Mouse (Mus musculus): ENCODE data around the gene Bcl11a. TPM values are rescaled to one million over a fixed set of nuclear protein-coding genes. Genes with fewer than 3 reads are reported as not detected.

Bcl11a gene
- polyA plus RNA-seq, 1 experiment from 2014 or later, result 25.2 TPM

GRCm38 (mm10) chr11:24100449-24101070, 22.7 kb downstream of the Bcl11a start:
- H3K27ac ChIP-seq (replicated peaks), result peak overlapping the region; percentile 80
- peak; percentile 74 for ATAC-seq (ENCODE audit: insufficient read depth)
- peaks cover 72% of the 10 kb centered on the region for H3K4me1 ChIP-seq (replicated peaks)
- no peaks in the 10 kb centered on the region for H3K27me3 ChIP-seq
- WGBS (ENCODE audit: insufficient replicate concordance), result 19% methylated on average over 4 of the region's 4 CpGs
- peaks cover 15% of the 10 kb centered on the region; the same call in 1 of the 2 replicates for H3K36me3 ChIP-seq (replicated peaks)
- H3K9me3 ChIP-seq (replicated peaks), result no peaks in the 10 kb centered on the region
- H3K4me3 ChIP-seq (replicated peaks), result no peak overlapping the region
- H3K9ac ChIP-seq, result peak overlapping the region; percentile 39
- H3K4me2 ChIP-seq, result peak overlapping the region; percentile 52

GRCm38 (mm10) chr11:24101625-24102024, 23.8 kb downstream of the Bcl11a start:
- Histone ChIP-seq H3K9ac (peak overlapping the region; percentile 39; the same call in 1 of the 2 replicates), H3K4me1 (replicated peaks) (peaks cover 69% of the 10 kb centered on the region), H3K36me3 (replicated peaks) (peaks cover 12% of the 10 kb centered on the region; the same call in 1 of the 2 replicates), H3K27me3 (no peaks in the 10 kb centered on the region), H3K4me3 (replicated peaks) (no peak overlapping the region), H3K9me3 (replicated peaks) (no peaks in the 10 kb centered on the region), H3K4me2 (peak overlapping the region; percentile 52), H3K27ac (replicated peaks) (peak overlapping the region; percentile 80)
- WGBS (ENCODE audit: insufficient replicate concordance), result 28% methylated on average over 3 of the region's 3 CpGs
- peak; percentile 69 for ATAC-seq (ENCODE audit: insufficient read depth)

- Histone ChIP-seq H3K9me3 (replicated peaks) (no peaks in the 10 kb centered on the region), H3K27ac (replicated peaks) (peak overlapping the region; percentile 80), H3K4me2 (no peak overlapping the region), H3K4me3 (replicated peaks) (no peak overlapping the region), H3K36me3 (replicated peaks) (peaks cover 9% of the 10 kb centered on the region; the same call in 1 of the 2 replicates), H3K4me1 (replicated peaks) (peaks cover 63% of the 10 kb centered on the region), H3K9ac (no peak overlapping the region), H3K27me3 (no peaks in the 10 kb centered on the region)
- no peak for ATAC-seq (ENCODE audit: insufficient read depth)
- 29% methylated on average over 2 of the region's 2 CpGs for WGBS (ENCODE audit: insufficient replicate concordance)
These were observed 24.5 kb downstream of the Bcl11a start for GRCm38 (mm10) chr11:24102372-24102771.

- WGBS (ENCODE audit: insufficient replicate concordance), result 71% methylated on average over 6 of the region's 6 CpGs
- H3K36me3 ChIP-seq (replicated peaks), result peaks cover 9% of the 10 kb centered on the region; the same call in 1 of the 2 replicates
- H3K4me1 ChIP-seq (replicated peaks), result peaks cover 61% of the 10 kb centered on the region
- no peak for ATAC-seq (ENCODE audit: insufficient read depth)
- H3K27ac ChIP-seq (replicated peaks), result peak overlapping the region; percentile 9; the same call in 1 of the 2 replicates
- no peak overlapping the region for H3K9ac ChIP-seq
- no peak overlapping the region for H3K4me2 ChIP-seq
- no peaks in the 10 kb centered on the region for H3K27me3 ChIP-seq
- H3K9me3 ChIP-seq (replicated peaks), result no peaks in the 10 kb centered on the region
- no peak overlapping the region for H3K4me3 ChIP-seq (replicated peaks)
These were observed 25.4 kb downstream of the Bcl11a start for GRCm38 (mm10) chr11:24103128-24103742.

GRCm38 (mm10) chr11:24107414-24107813, 29.6 kb downstream of the Bcl11a start:
- no peak overlapping the region for H3K9ac ChIP-seq
- H3K4me3 ChIP-seq (replicated peaks), result no peak overlapping the region
- 71% methylated on average over 5 of the region's 5 CpGs for WGBS (ENCODE audit: insufficient replicate concordance)
- H3K4me1 ChIP-seq (replicated peaks), result peaks cover 50% of the 10 kb centered on the region
- H3K9me3 ChIP-seq (replicated peaks), result no peaks in the 10 kb centered on the region
- peaks cover 8% of the 10 kb centered on the region; the same call in 1 of the 2 replicates for H3K36me3 ChIP-seq (replicated peaks)
- H3K27me3 ChIP-seq, result no peaks in the 10 kb centered on the region
- no peak for ATAC-seq (ENCODE audit: insufficient read depth)
- no peak overlapping the region; the same call in 1 of the 2 replicates for H3K27ac ChIP-seq (replicated peaks)
- H3K4me2 ChIP-seq, result no peak overlapping the region

GRCm38 (mm10) chr11:24108974-24109373, 31.1 kb downstream of the Bcl11a start:
- Histone ChIP-seq H3K27me3 (no peaks in the 10 kb centered on the region), H3K9ac (no peak overlapping the region), H3K4me2 (no peak overlapping the region), H3K9me3 (replicated peaks) (no peaks in the 10 kb centered on the region), H3K4me1 (replicated peaks) (peaks cover 51% of the 10 kb centered on the region), H3K4me3 (replicated peaks) (no peak overlapping the region), H3K36me3 (replicated peaks) (peaks cover 14% of the 10 kb centered on the region; the same call in 1 of the 2 replicates), H3K27ac (replicated peaks) (no peak overlapping the region)
- 58% methylated on average over 3 of the region's 3 CpGs for WGBS (ENCODE audit: insufficient replicate concordance)
- ATAC-seq (ENCODE audit: insufficient read depth), result no peak

GRCm38 (mm10) chr11:24109388-24109787, 31.5 kb downstream of the Bcl11a start:
- no peaks in the 10 kb centered on the region for H3K9me3 ChIP-seq (replicated peaks)
- 30% methylated on average over 3 of the region's 3 CpGs for WGBS (ENCODE audit: insufficient replicate concordance)
- no peak overlapping the region for H3K27ac ChIP-seq (replicated peaks)
- H3K36me3 ChIP-seq (replicated peaks), result peaks cover 18% of the 10 kb centered on the region; the same call in 1 of the 2 replicates
- no peak for ATAC-seq (ENCODE audit: insufficient read depth)
- peaks cover 55% of the 10 kb centered on the region for H3K4me1 ChIP-seq (replicated peaks)
- H3K9ac ChIP-seq, result no peak overlapping the region
- no peak overlapping the region for H3K4me3 ChIP-seq (replicated peaks)
- no peaks in the 10 kb centered on the region for H3K27me3 ChIP-seq
- no peak overlapping the region for H3K4me2 ChIP-seq

- peaks cover 24% of the 10 kb centered on the region; the same call in 1 of the 2 replicates for H3K36me3 ChIP-seq (replicated peaks)
- H3K27ac ChIP-seq (replicated peaks), result no peak overlapping the region
- 70% methylated on average over 2 of the region's 2 CpGs for WGBS (ENCODE audit: insufficient replicate concordance)
These were observed 32.3 kb downstream of the Bcl11a start for GRCm38 (mm10) chr11:24110113-24110512.

GRCm38 (mm10) chr11:24111720-24112119, 33.9 kb downstream of the Bcl11a start:
- Histone ChIP-seq H3K9me3 (replicated peaks) (no peaks in the 10 kb centered on the region), H3K27ac (replicated peaks) (no peak overlapping the region), H3K4me2 (no peak overlapping the region), H3K27me3 (no peaks in the 10 kb centered on the region), H3K4me1 (replicated peaks) (peaks cover 71% of the 10 kb centered on the region), H3K9ac (no peak overlapping the region), H3K4me3 (replicated peaks) (no peak overlapping the region), H3K36me3 (replicated peaks) (peaks cover 26% of the 10 kb centered on the region)
- no peak for ATAC-seq (ENCODE audit: insufficient read depth)
- 44% methylated on average over 6 of the region's 6 CpGs for WGBS (ENCODE audit: insufficient replicate concordance)

More at GRCm38 (mm10) chr11:24110113-24110512, 32.3 kb downstream of the Bcl11a start:
- no peak overlapping the region for H3K4me2 ChIP-seq
- peaks cover 62% of the 10 kb centered on the region for H3K4me1 ChIP-seq (replicated peaks)
- H3K27me3 ChIP-seq, result no peaks in the 10 kb centered on the region
- H3K9ac ChIP-seq, result no peak overlapping the region
- no peak for ATAC-seq (ENCODE audit: insufficient read depth)
- H3K4me3 ChIP-seq (replicated peaks), result no peak overlapping the region
- H3K9me3 ChIP-seq (replicated peaks), result no peaks in the 10 kb centered on the region

GRCm38 (mm10) chr11:24115017-24115752, 37.3 kb downstream of the Bcl11a start:
- H3K27ac ChIP-seq (replicated peaks), result peak overlapping the region; percentile 48
- 54% methylated on average over 12 of the region's 12 CpGs for WGBS (ENCODE audit: insufficient replicate concordance)
- H3K36me3 ChIP-seq (replicated peaks), result peaks cover 55% of the 10 kb centered on the region

GRCm38 (mm10) chr11:24116041-24116440, 38.2 kb downstream of the Bcl11a start:
- no peak overlapping the region; the same call in 1 of the 2 replicates for H3K27ac ChIP-seq (replicated peaks)
- H3K9me3 ChIP-seq (replicated peaks), result no peaks in the 10 kb centered on the region
- H3K27me3 ChIP-seq, result no peaks in the 10 kb centered on the region
- peaks cover 86% of the 10 kb centered on the region for H3K4me1 ChIP-seq (replicated peaks)
- peaks cover 57% of the 10 kb centered on the region for H3K36me3 ChIP-seq (replicated peaks)
- H3K4me3 ChIP-seq (replicated peaks), result no peak overlapping the region
- no peak overlapping the region for H3K4me2 ChIP-seq
- WGBS (ENCODE audit: insufficient replicate concordance), result 79% methylated on average over 2 of the region's 2 CpGs
- no peak overlapping the region for H3K9ac ChIP-seq
- no peak for ATAC-seq (ENCODE audit: insufficient read depth)

More at GRCm38 (mm10) chr11:24115017-24115752, 37.3 kb downstream of the Bcl11a start:
- peak; percentile 54 for ATAC-seq (ENCODE audit: insufficient read depth)
- H3K9me3 ChIP-seq (replicated peaks), result no peaks in the 10 kb centered on the region
- no peaks in the 10 kb centered on the region for H3K27me3 ChIP-seq
- no peak overlapping the region for H3K4me2 ChIP-seq
- no peak overlapping the region for H3K4me3 ChIP-seq (replicated peaks)
- H3K9ac ChIP-seq, result no peak overlapping the region
- H3K4me1 ChIP-seq (replicated peaks), result peaks cover 80% of the 10 kb centered on the region

All from liver, embryonic 15.5 days (tissue).